Mouse (Mus musculus): ENCODE results near the gene Vmn1r38. TPM values are rescaled to one million over a fixed set of nuclear protein-coding genes. Genes with fewer than 3 reads are reported as not detected.
"Not testable (repeated sequence)": the region's sequence is repeated elsewhere in the genome, so short reads cannot be mapped to it uniquely, and the experiment has no call there.

The Vmn1r38 gene
- not detected in 2 replicates for polyA plus RNA-seq (2015; fragmentation: Nextera tagmentation; extraction: Ambion mirVana)

DNA sequence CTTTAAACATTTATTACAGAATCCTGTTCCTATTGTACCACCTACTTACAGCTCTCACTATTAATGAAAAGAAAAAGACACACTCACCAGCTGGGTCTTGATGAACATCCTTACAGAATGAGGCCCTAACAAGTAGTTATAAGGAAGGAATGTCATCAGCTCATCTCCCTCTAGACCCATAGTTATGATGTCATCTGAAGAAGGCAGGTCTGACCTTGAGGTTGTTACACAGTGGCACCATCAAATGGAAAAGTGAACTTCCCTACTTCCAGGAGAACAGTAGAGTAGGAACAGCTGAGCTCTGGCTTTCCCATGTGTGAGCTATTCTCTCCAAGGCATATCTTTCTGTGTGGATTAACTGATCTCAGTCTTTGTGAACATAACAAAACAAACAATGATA, at the start of gene Vmn1r38:
Gene Vmn1r38, minus strand, starts transcription at position 101 of the 400 bp plus-strand sequence.
- not testable (repeated sequence) for H3K4me1 ChIP-seq (replicated peaks); H3K36me3 ChIP-seq; ATAC-seq (ENCODE audit: low read depth); H3K9me3 ChIP-seq (replicated peaks); H3K4me2 ChIP-seq; DNase-seq; H3K27me3 ChIP-seq; H3K4me3 ChIP-seq (replicated peaks); H3K9ac ChIP-seq; H3K27ac ChIP-seq

DNA sequence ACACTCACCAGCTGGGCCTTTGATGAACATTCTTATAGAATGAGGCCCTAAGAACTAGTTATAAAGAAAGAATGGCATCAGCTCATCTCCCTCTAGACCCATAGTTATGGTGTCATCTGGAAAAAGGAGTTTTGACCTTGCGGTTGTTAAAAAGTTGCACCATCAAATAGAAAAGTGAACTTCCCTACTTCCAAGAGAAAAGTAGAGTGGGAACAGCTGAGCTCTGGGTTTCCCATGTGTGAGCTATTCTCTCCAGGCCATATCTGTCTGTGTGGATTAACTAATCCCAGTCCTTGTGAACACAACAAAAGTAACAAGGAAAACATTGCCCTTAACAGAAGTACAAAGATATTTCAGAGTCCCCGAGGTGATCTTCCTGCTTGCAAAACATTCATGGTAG, 28.1 kb upstream of the Vmn1r38 start, which contains the start of gene Vmn1r39:
Gene Vmn1r39, minus strand, starts transcription at position 101 of the 400 bp plus-strand sequence.
- Histone ChIP-seq H3K36me3 (no peaks in the 10 kb centered on the region), H3K27ac (no peak within 1 kb of the TSS), H3K4me1 (replicated peaks) (no peaks in the 10 kb centered on the region), H3K9me3 (replicated peaks) (no peaks in the 10 kb centered on the region), H3K9ac (no peak within 1 kb of the TSS), H3K27me3 (no peaks in the 10 kb centered on the region), H3K4me3 (replicated peaks) (no peak within 1 kb of the TSS), H3K4me2 (no peak within 1 kb of the TSS)
- WGBS (ENCODE audit: insufficient replicate concordance), result 69% methylated on average over 2 of the region's 2 CpGs
- ATAC-seq (ENCODE audit: low read depth), result no peak
- no peak for DNase-seq

DNA sequence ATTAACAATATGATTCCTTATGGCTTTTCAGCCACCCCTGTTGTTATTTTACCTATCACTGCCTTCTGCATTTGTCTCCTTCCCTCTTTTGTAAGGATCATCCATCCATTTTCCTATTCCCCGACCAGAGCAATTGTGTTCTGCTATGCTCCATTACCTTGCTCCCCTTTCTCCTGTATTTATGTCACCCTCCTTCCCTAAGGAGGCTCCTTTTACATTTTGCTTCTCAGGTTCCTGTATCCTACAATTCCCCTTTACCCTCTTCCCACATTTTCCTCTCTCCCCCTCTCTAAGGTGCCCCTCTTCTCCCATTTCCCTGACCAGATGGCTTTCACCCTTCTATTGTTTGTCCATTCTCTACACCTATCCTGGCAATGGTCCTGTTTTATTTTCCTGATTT, 23.9 kb upstream of the Vmn1r38 start:
- DNase-seq, result no peak
- no peak for ATAC-seq (ENCODE audit: low read depth)
- Histone ChIP-seq H3K4me3 (replicated peaks) (no peak overlapping the region), H3K9ac (no peak overlapping the region), H3K36me3 (no peaks in the 10 kb centered on the region), H3K27me3 (no peaks in the 10 kb centered on the region), H3K27ac (no peak overlapping the region), H3K4me1 (replicated peaks) (no peaks in the 10 kb centered on the region), H3K4me2 (no peak overlapping the region), H3K9me3 (replicated peaks) (no peaks in the 10 kb centered on the region)
- WGBS (ENCODE audit: insufficient replicate concordance), result 41% methylated on average over 1 of the region's 1 CpGs

DNA sequence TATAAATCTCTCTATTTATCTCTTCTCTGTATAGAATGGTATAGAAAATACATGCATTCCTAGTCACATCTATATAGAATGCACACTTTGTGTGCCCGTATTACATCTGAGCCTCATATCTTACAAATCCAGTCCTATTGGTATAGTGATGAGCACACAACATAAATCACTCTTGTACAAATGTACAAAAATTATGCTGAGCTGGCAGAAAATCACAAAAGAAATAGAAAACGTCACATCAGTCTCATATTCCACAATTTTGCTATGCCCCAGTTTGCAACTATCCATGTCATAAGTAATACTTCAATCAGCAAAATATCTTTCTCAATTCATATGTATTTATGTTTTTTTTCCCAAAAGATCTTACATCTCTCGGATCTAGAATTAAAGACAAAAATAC, 23.3 kb upstream of the Vmn1r38 start:
- Histone ChIP-seq H3K4me3 (replicated peaks) (no peak overlapping the region), H3K9ac (no peak overlapping the region), H3K27me3 (no peaks in the 10 kb centered on the region), H3K4me2 (no peak overlapping the region), H3K9me3 (replicated peaks) (no peaks in the 10 kb centered on the region), H3K4me1 (replicated peaks) (no peaks in the 10 kb centered on the region), H3K36me3 (no peaks in the 10 kb centered on the region), H3K27ac (no peak overlapping the region)
- ATAC-seq (ENCODE audit: low read depth), result no peak
- 58% methylated on average over 3 of the region's 3 CpGs for WGBS (ENCODE audit: insufficient replicate concordance)
- DNase-seq, result no peak

DNA sequence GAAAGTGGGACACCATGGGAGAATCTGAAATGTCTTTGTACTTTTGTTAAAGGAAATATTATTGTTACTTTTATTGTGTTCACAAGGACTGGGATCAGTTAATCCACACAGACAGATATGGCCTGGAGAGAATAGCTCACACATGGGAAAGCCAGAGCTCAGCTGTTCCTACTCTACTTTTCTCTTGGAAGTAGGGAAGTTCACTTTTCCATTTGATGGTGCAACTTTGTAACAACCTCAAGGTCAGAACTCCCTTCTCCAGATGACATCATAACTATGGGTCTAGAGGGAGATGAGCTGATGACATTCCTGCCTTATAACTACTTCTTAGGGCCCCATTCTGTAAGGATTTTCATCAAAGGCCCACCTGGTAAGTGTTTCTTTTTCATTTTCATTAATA, 53.3 kb downstream of the Vmn1r38 start, which contains the start of gene Vmn1r37:
Gene Vmn1r37, plus strand, starts transcription at position 301 of the 400 bp plus-strand sequence.
- not testable (repeated sequence) for H3K27ac ChIP-seq; H3K9me3 ChIP-seq (replicated peaks); H3K4me1 ChIP-seq (replicated peaks); H3K4me2 ChIP-seq; H3K36me3 ChIP-seq; H3K4me3 ChIP-seq (replicated peaks); H3K27me3 ChIP-seq; DNase-seq; H3K9ac ChIP-seq; ATAC-seq (ENCODE audit: low read depth)

Other genes with a start within 250 kb of the Vmn1r38 start
- 92.1 and 108 TPM in 2 replicates for gene Mad2l1, start 247.2 kb downstream of the Vmn1r38 start, polyA plus RNA-seq (2015; fragmentation: Nextera tagmentation; extraction: Ambion mirVana)
- 0.05 and 0.06 TPM in 2 replicates for gene Vmn1r32, start 222.5 kb downstream of the Vmn1r38 start, polyA plus RNA-seq (2015; fragmentation: Nextera tagmentation; extraction: Ambion mirVana)
- gene Vmn1r33, start 164.3 kb downstream of the Vmn1r38 start, polyA plus RNA-seq (2015; fragmentation: Nextera tagmentation; extraction: Ambion mirVana), result not detected in 2 replicates
- gene Vmn1r34, start 138.7 kb downstream of the Vmn1r38 start, polyA plus RNA-seq (2015; fragmentation: Nextera tagmentation; extraction: Ambion mirVana), result not detected in 2 replicates
- gene Vmn1r35, start 96.7 kb downstream of the Vmn1r38 start, polyA plus RNA-seq (2015; fragmentation: Nextera tagmentation; extraction: Ambion mirVana), result not detected in 2 replicates
- not detected in 2 replicates for gene Vmn1r36, start 63.5 kb downstream of the Vmn1r38 start, polyA plus RNA-seq (2015; fragmentation: Nextera tagmentation; extraction: Ambion mirVana)
- not detected in 2 replicates for gene Vmn1r37, start 53.2 kb downstream of the Vmn1r38 start, polyA plus RNA-seq (2015; fragmentation: Nextera tagmentation; extraction: Ambion mirVana)
- gene Vmn1r39, start 28.0 kb upstream of the Vmn1r38 start, polyA plus RNA-seq (2015; fragmentation: Nextera tagmentation; extraction: Ambion mirVana), result not detected in 2 replicates
- 26.4 and 31.9 TPM in 2 replicates for gene Gng12, start 113.8 kb upstream of the Vmn1r38 start, polyA plus RNA-seq (2015; fragmentation: Nextera tagmentation; extraction: Ambion mirVana)

All from liver, embryonic 13.5 days (tissue).